Mouse (Mus musculus) kidney, postnatal 0 days (tissue): Measurements from ENCODE around the gene Gpr55. TPM values are rescaled to one million over a fixed set of nuclear protein-coding genes. Genes with fewer than 3 reads are reported as not detected.
"Not testable (repeated sequence)": the region's sequence is repeated elsewhere in the genome, so short reads cannot be mapped to it uniquely, and the experiment has no call there.

Experiments used
- ATAC-seq: fragments of 200-750 bp; cut with Nextera tagmentation; replicated peaks from 2 replicates; pipeline ENCODE4 v1.8.0; 2017; ENCODE audit warnings: low read depth, moderate number of reproducible peaks, moderate TSS enrichment, moderate library complexity; ENCODE audit not compliant: low FRiP score
- DNase-seq: peaks from one replicate; pipeline ENCODE4 v3.0.0-alpha.2; 2016; ENCODE audit warnings: low spot score
- H3K27ac ChIP-seq: fragments of 300-500 bp; sonication (generic); 2 replicates; pipeline ENCODE4 v1.5.1; 2014; ENCODE audit warnings: mild to moderate bottlenecking
- H3K27me3 ChIP-seq: fragments of 300-500 bp; sonication (generic); 2 replicates; pipeline ENCODE4 v1.6.1; 2014; ENCODE audit warnings: low read length, mixed read lengths; ENCODE audit not compliant: insufficient read depth
- H3K36me3 ChIP-seq: fragments of 300-500 bp; sonication (generic); 2 replicates; pipeline ENCODE4 v1.6.1; 2014; ENCODE audit warnings: low read length, mixed read lengths; ENCODE audit not compliant: insufficient read depth
- H3K4me1 ChIP-seq: fragments of 300-500 bp; sonication (generic); replicated peaks from 2 replicates; pipeline ENCODE4 v1.6.1; 2014; ENCODE audit warnings: antibody characterized with exemption, low read length, mixed read lengths; ENCODE audit not compliant: insufficient read depth
- H3K4me2 ChIP-seq: fragments of 300-500 bp; sonication (generic); 2 replicates; pipeline ENCODE4 v1.6.1; 2014; ENCODE audit warnings: mild to moderate bottlenecking, low read length, moderate library complexity, mixed read lengths
- H3K4me3 ChIP-seq: fragments of 300-500 bp; sonication (generic); replicated peaks from 2 replicates; pipeline ENCODE4 v1.5.1; 2014; ENCODE audit warnings: low read depth, low read length
- H3K9ac ChIP-seq: fragments of 300-500 bp; sonication (generic); 2 replicates; pipeline ENCODE4 v1.6.1; 2014; ENCODE audit warnings: low read depth, low read length
- H3K9me3 ChIP-seq: fragments of 300-500 bp; sonication (generic); replicated peaks from 2 replicates; pipeline ENCODE4 v1.6.1; 2016; ENCODE audit warnings: low read length, inconsistent platforms, mixed read lengths
- CTCF ChIP-seq: IDR thresholded peaks from 2 replicates; pipeline ENCODE4 v1.5.1; 2016; ENCODE audit warnings: antibody characterized with exemption, low read depth, mild to moderate bottlenecking, moderate library complexity
- WGBS: fragments of 180-500 bp; shearing (Covaris S2); extraction: QIAGEN DNeasy Blood & Tissue Kit; methylation state at CpG from one replicate; pipeline ENCODE4 v1.1.7; 2014; 5-methylcytosine and 5-hydroxymethylcytosine counted together
- polyA plus RNA-seq: library from polyadenylated mRNA; unstranded; fragments of >200 nt; fragmentation: Nextera tagmentation; extraction: Ambion mirVana; gene quantifications from 2 replicates; pipeline ENCODE4 v1.2.1, GENCODE M21; 2015

The Gpr55 gene
- polyA plus RNA-seq, 1 experiment from 2014 or later, result 0.03 TPM

DNA sequence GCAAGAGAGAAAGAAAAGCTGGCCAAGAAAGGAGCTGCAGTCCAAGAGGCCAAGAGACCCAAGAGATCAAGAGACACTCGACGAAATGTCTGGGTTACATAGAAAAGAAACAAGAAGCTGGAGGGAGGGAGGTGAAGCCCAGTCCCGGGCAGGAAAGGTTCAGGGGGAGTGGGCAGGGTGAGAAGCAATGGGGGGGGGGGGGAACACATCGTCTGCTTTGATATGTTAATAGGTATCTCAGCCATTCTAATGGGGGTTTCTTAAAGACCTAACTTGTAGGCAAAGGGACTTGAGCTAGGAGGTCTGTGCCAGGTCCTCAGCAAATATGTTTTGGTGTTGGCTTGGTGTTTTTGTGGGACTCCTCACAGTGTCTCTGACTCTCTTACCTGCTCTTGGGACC, 32.7 kb upstream of the Gpr55 start:
- no peaks in the 10 kb centered on the region for H3K4me1 ChIP-seq
- H3K27ac ChIP-seq, result no peak overlapping the region
- H3K9me3 ChIP-seq, result no peaks in the 10 kb centered on the region
- no peaks in the 10 kb centered on the region for H3K27me3 ChIP-seq
- H3K36me3 ChIP-seq, result no peaks in the 10 kb centered on the region
- TF ChIP-seq CTCF, result no peak
- H3K4me3 ChIP-seq, result no peak overlapping the region
- no peak for DNase-seq
- H3K4me2 ChIP-seq, result no peak overlapping the region
- no peak for ATAC-seq
- no peak overlapping the region for H3K9ac ChIP-seq
- WGBS, result 57% methylated on average over 4 of the region's 4 CpGs

DNA sequence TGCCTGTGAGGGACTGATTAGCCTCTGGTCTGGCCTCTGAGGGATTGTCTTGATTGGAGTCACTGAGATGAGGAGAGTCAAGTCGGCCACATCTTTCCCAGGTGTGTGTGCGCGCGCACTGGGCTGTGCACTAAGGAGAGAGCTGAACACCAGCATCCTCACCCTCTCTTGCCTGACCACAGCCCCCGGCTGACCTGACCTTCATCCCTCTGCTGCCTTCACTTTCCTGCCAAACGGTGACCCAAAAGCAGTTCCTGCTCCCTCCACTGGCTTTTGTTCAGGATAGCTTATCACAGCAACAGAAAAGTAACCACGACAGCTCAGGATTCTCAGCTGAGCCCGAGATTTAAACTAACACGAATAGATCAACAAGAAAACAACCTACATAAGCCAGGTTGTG, 31.4 kb upstream of the Gpr55 start:
- 79% methylated on average over 9 of the region's 9 CpGs for WGBS
- H3K27ac ChIP-seq, result no peak overlapping the region
- H3K9me3 ChIP-seq, result no peaks in the 10 kb centered on the region
- H3K36me3 ChIP-seq, result no peaks in the 10 kb centered on the region
- DNase-seq (no peak), ATAC-seq (no peak)
- H3K4me2 ChIP-seq, result no peak overlapping the region
- H3K4me1 ChIP-seq, result no peaks in the 10 kb centered on the region
- H3K4me3 ChIP-seq, result no peak overlapping the region
- H3K9ac ChIP-seq, result no peak overlapping the region
- H3K27me3 ChIP-seq, result no peaks in the 10 kb centered on the region
- TF ChIP-seq CTCF, result no peak

DNA sequence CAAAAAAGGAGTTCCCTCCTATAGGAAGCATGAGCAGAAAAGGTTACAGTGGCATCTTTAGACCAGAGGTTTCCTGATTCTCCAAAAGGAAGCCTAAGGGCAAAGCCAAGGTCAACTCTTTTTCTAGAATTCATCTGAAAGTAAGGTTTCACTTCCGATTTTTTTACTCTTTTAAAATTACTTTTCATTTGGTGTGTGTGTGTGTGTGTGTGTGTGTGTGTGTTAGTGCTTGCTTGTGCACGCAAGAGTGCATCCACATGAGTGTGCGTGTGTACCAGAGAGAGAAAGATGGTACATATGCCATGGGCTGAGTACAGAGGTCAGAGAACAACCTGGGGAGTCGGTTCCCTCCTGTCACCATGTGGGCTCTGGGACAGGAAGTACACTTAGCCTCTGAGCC, 28.1 kb upstream of the Gpr55 start:
- not testable (repeated sequence) for H3K4me3 ChIP-seq, H3K36me3 ChIP-seq, H3K27ac ChIP-seq, H3K9ac ChIP-seq, DNase-seq, H3K4me1 ChIP-seq, ATAC-seq, H3K27me3 ChIP-seq, H3K4me2 ChIP-seq, H3K9me3 ChIP-seq
- 72% methylated on average over 4 of the region's 4 CpGs for WGBS

DNA sequence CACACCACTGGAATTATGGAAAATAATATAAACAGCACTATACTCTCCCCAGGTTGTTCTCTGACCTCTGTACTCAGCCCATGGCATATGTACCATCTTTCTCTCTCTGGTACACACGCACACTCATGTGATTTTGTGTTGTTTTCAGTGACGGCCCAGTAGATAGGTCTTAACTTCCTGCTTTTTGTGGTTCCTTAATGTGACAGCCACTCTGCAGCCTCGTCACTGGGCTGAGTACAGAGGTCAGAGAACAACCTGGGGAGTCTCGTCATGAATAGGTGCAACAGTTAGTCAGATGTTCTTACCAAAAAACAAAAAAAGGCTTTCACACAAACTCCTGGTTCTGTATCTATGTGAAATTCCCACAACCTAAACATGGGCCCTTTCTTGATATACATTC, 27.5 kb upstream of the Gpr55 start:
- H3K4me3 ChIP-seq, result no peak overlapping the region
- ATAC-seq, result no peak
- no peak for DNase-seq
- 81% methylated on average over 4 of the region's 4 CpGs for WGBS
- no peaks in the 10 kb centered on the region for H3K27me3 ChIP-seq
- no peak overlapping the region for H3K27ac ChIP-seq
- H3K9me3 ChIP-seq, result no peaks in the 10 kb centered on the region
- no peaks in the 10 kb centered on the region for H3K36me3 ChIP-seq
- TF ChIP-seq CTCF, result no peak
- H3K4me2 ChIP-seq, result no peak overlapping the region
- H3K9ac ChIP-seq, result no peak overlapping the region
- H3K4me1 ChIP-seq, result no peaks in the 10 kb centered on the region

DNA sequence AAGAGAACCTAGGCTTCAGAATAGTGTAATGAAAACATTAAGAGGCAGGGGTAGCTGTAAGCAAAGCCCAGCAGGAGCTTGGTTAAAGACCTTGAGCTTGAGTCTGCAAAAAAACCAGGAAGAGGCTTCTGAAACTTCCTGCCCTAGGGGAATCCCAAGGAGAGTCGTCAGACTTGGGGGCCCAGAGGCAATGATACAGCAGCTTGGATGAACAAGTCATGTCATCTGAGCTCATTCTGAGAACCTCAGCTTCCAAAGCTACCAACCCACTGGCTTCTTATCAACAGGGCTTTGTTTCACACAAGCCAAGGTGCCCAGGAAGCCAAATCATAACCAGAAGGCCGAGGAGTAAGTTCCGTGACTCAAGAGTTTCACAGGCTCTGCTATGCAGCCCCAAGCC, 25.0 kb upstream of the Gpr55 start:
- Histone ChIP-seq H3K27me3 (no peaks in the 10 kb centered on the region), H3K9me3 (no peaks in the 10 kb centered on the region), H3K27ac (no peak overlapping the region), H3K4me1 (no peaks in the 10 kb centered on the region), H3K36me3 (no peaks in the 10 kb centered on the region), H3K4me2 (no peak overlapping the region), H3K9ac (no peak overlapping the region), H3K4me3 (no peak overlapping the region)
- TF ChIP-seq CTCF, result no peak
- ATAC-seq (no peak), DNase-seq (no peak)
- 76% methylated on average over 3 of the region's 3 CpGs for WGBS

DNA sequence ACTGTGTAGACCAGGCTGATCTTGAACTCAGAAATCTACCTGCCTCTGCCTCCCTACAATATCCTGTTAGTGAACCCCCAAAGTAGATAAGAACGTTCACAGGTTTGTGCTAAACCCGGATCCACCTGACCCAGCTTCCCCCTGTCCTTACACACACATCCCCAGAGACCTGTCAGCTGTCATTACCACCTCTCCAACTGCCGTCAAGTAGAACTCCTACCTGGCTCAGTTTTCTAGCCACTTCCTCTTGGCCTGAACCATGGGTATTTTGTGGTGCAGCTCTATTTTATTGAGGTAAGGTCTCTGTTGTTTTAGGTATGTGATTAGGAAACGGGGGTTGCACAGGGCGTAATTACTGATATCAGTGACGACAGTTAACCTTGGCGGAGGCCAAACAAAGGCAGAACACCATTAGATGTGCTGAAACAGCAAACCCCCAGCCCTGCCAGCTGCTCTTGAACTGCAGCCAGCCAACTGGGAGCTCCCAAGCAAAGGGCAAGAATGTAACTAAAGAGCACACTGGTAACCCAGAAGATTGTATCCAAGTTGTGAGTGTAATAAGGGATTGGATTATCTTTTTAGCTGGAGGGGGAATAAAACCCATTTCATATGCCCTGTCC, 21.0 kb upstream of the Gpr55 start:
- 43% methylated on average over 7 of the region's 7 CpGs for WGBS
- Histone ChIP-seq H3K9ac (no peak overlapping the region), H3K27ac (no peak overlapping the region), H3K36me3 (no peaks in the 10 kb centered on the region), H3K4me3 (no peak overlapping the region), H3K4me1 (no peaks in the 10 kb centered on the region), H3K4me2 (no peak overlapping the region), H3K27me3 (no peaks in the 10 kb centered on the region), H3K9me3 (no peaks in the 10 kb centered on the region)
- DNase-seq, result no peak
- ATAC-seq, result no peak
- no peak for TF ChIP-seq CTCF

DNA sequence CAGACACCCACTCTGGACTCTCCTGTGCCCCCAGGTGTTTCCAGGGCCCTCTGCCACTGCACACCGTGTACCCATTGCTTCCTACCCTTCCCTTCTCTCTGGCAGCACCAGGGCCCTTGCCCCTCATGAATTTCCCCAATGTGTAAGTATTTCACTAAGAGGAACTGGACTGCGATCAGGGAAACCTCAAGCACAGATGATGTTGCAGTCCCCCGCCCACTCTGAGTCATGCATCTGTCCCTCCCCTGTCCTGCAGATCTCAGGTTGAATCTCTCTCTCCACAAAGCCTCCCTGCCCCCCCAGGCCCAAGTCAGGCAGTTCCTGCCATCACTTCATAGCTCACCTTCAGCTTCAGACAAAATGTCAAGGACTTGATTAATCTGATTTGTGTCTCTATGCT, 16.9 kb upstream of the Gpr55 start:
- DNase-seq (no peak), ATAC-seq (no peak)
- Histone ChIP-seq H3K27ac (no peak overlapping the region), H3K36me3 (no peaks in the 10 kb centered on the region), H3K4me3 (no peak overlapping the region), H3K4me1 (no peaks in the 10 kb centered on the region), H3K9ac (no peak overlapping the region), H3K4me2 (no peak overlapping the region), H3K9me3 (no peaks in the 10 kb centered on the region), H3K27me3 (no peaks in the 10 kb centered on the region)
- TF ChIP-seq CTCF, result no peak
- WGBS, result 75% methylated on average over 3 of the region's 3 CpGs
